Mouse (Mus musculus): ENCODE measurements around the gene Il4i1.

- TF ChIP-seq CTCF (IDR thresholded peaks at IDR 0.05; ENCODE audit: low read depth, low read length): no peak
- no peak for TF ChIP-seq POLR2A (IDR thresholded peaks at IDR 0.05; ENCODE audit: insufficient read depth, low read length)
- TF ChIP-seq EP300 (IDR thresholded peaks at IDR 0.05; ENCODE audit: insufficient read depth, low read depth, low read length): no peak
These were observed 2.2 kb upstream of the Il4i1 start for GRCm38 (mm10) chr7:44813985-44814384.

Measured in ES-Bruce4 (cell line).